Mouse (Mus musculus) 3134 (cell line): Measurements from ENCODE around the gene Syngr3.
A peak's percentile ranks its signal among the peaks of the same experiment; 100 is the strongest.
"Not testable (repeated sequence)": the region's sequence is repeated elsewhere in the genome, so short reads cannot be mapped to it uniquely, and the experiment has no call there.

Source experiments
- DNase-seq: peaks from one replicate; pipeline ENCODE4 v3.0.0-alpha.2; 2011; ENCODE audit warnings: low spot score; ENCODE audit not compliant: insufficient read length; ENCODE audit errors: extremely low read depth

Syngr3 gene

DNA sequence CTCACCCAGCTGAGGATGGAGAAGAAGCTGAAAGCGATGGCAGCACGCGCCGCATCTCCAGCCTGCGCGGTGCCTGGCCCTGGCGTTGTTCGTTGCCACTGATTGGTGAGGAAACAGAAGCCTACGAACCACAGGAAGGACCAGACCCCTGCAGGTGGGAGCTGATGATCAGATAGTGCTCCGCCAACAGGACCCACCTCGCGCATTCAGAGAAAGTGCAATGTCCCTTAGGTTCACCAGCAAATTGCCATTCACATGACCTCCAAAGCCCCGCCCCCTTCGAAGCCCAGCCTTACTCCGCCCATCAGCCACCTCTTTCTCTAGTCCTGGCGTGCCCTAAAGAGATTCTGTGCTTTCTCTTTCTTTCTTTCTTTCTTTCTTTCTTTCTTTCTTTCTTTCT is 3.2 kb downstream of the Syngr3 start:
- no peak for DNase-seq

DNA sequence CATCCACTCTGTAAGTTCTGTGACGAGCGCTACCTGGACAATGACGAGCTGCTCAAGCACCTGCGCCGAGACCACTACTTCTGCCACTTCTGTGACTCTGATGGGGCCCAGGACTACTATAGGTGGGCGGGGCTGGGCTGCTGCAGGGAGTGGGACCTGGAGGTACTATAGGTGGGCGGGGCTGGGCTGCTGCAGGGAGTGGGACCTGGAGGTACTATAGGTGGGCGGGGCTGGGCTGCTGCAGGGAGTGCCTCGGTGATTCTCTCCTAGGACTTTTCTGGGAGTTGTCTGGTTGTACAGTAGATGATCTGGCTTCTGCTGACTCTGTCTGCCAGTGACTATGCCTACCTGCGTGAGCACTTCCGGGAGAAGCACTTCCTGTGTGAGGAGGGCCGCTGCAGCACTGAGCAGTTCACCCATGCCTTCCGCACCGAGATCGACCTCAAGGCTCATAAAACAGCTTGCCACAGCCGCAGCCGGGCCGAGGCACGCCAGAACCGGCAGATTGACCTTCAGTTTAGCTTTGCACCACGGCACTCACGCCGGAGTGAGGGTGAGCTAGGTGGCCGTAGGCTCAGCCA is 12.2 kb downstream of the Syngr3 start:
- DNase-seq, result no peak

DNA sequence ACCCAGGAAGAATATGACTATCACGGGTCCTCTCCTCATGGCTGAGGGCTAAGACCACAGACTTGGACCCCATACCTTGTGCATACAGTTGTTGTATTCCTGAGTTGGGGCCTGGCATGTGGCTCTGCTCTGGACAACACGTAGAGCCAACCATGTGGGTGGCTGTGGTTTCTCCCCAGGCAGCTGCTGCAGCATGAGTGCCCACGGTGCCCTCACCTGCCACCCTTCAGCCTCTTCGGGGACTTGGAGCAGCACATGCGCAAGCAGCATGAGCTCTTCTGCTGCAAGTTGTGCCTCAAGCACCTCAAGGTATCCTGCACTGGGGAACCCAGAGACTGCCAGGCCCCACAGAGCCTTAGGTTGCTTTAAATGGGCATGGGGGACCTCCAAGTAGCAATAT is 12.9 kb downstream of the Syngr3 start:
- no peak for DNase-seq

DNA sequence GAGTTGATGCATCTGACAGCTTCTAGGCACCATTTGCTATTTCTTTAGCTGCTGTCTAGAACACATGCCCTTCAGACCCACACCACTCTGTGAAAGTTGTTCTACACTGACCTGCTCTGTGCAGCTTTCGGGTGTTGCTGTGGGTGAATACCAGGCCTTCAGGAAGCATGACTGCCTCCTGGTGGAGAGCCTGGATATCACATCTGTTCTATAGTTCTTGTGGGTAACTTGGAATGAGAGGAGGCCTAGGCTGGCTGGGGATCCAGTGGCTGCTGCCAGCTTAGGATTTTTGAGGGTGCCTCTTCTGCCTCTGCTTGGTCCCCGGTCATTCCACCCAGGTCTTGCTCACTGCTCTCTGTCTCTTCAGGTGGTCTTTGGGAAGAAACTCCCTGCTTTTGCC is 13.6 kb downstream of the Syngr3 start:
- no peak for DNase-seq

DNA sequence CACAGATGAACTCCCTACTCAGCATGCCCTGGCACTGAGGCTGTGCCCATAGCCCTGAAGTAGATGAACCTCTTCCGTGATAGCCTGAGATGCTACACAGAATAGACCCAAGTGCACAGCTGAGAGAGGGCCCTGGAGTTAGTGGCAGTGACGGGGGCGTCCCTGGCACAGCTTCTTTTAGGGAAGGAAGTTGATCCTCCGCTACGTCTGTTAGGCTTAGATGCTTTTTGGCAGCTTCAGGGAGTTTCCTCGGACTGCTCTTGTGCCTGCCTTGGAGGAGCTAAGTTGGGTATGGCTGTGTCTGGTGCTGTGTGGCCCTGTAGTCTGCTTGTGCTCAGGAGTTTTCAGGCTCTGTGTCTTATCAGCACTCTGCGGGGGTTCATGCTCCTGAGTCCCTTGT is 15.5 kb downstream of the Syngr3 start:
- DNase-seq, result no peak

DNA sequence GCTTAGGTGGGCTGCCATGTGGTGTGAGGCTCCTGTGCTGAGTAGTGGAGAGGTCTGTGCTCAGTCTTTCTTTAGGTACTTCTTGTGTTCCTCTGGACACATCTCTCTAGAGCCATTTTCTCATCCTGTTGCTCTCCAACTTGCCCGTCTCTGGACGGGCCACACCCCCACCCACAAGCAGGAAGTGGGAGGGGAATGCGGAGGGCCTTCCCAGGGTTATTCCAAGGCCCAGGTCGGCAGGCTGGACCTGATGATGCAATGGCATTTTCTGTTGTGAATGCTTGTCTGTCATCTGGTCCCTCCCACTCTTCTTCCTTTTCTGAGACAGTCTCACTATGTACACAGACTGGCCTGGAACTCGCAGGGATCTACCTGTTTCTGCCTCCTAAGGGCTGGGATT is 17.6 kb downstream of the Syngr3 start:
- DNase-seq, result peak; percentile 77

DNA sequence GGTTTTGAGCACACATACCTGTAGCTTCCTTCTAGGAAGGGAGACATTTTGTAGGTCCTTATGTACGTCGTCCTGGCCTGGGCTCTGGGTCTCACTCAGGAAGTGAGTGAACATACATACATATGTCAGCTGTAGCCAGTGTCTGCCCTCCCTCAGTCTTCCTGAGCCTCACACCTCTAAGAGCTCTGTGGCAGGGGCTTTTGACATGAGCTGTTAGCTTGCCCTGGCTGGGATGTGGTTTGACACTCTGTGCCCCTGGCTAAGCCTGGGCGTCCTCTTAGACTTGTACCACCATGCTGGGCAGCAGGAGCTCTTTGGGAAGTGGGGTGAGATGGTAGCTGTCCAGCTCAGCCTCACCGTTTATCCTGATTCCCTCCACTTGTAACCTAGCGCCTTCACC is 18.4 kb downstream of the Syngr3 start:
- no peak for DNase-seq

DNA sequence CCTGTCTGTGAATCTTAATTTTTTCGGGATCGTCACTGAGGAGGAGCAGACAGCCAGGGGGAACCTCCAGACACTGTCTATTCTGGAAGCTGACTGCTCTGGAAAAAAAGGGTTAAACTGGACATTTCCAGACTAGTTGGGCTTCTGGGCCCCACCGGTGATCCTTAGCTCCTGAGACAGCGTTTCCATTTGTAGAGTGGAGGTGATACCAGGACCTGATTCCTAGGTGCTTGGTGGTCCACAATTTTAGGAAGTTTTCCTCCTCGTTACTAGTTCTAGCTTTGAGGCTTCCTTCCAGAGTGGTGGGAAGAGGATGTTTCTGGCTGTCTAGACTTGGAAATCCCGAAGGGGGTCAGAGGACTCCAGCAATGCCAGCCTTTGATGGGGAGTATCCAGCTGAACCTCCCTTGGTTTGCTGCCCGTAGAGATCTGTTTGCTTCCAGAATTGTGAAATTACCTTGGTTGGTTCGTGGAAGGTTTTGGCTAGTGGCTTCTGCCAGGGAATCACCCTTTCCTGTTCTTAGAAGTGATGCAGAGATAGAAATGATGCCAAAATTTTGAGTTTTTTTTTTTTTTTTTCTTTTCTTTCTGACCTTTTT is 19.4 kb downstream of the Syngr3 start:
- no peak for DNase-seq

DNA sequence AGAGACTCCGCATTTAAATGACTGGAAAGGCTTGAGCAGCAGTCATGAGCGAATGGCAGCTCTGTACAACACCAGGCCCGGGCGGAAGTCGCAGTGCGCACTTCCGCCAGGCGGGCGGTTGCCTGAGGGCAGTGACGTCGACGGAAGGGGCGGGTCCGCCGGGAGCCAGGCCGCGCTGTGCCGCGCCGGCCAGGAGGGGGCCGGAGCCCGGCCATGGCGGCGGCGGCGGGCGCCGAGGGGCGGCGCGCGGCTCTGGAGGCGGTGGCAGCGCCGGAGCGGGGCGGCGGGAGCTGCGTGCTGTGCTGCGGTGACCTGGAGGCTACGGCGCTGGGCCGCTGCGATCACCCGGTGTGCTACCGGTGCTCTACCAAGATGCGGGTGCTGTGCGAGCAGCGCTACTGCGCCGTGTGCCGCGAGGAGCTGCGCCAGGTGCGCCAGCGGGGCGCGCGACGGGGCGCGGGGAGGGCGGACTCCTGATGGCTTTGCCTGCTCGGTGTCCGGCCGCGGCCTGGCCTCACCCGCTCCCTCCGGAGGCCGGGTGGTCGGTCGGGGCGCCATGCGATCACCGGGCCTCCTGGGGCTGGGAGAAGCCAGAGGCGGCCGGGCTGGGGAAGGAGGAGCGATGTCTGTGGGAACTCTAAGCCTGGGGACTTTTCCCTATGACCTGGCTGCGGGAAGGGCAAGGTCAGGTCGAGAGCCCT is 20.1 kb downstream of the Syngr3 start, which contains the start of gene Zfp598:
Gene Zfp598 (plus strand): TSS at position 143 of the 701 bp plus-strand sequence.
- DNase-seq, result peak; percentile 91

DNA sequence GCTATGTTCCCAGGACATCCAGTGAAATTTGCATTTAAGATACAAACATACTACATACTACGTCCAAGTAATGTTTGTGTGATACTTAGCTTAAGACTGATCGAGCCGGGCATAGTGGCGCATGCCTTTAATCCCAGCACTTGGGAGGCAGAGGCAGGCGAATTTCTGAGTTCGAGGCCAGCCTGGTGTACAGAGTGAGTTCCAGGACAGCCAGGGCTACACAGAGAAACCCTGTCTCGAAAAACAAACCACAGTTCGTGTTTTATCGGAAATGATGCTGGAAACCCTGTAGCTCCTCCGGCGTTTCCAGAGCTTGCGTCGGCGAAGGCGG is 20.6 kb downstream of the Syngr3 start:
- not testable (repeated sequence) for DNase-seq

DNA sequence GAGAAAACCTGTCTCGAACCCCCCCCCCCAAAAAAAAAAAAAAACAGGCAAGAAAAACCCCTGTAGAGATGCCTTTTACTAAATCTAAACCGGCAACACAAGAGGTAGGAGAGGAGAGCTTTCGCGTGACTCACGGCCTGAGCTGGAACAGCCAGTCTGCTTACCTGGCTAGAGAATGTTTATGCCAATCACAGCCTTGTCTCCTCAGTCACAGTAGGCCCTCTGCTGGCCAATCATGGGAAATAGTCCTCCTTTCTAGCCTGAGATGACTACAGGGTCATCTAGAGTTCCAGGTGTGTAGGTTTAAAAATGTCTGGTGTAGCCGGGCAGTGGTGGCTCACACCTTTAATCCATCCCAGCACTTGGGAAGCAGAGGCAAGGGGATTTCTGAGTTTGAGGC is 22.3 kb downstream of the Syngr3 start:
- no peak for DNase-seq

DNA sequence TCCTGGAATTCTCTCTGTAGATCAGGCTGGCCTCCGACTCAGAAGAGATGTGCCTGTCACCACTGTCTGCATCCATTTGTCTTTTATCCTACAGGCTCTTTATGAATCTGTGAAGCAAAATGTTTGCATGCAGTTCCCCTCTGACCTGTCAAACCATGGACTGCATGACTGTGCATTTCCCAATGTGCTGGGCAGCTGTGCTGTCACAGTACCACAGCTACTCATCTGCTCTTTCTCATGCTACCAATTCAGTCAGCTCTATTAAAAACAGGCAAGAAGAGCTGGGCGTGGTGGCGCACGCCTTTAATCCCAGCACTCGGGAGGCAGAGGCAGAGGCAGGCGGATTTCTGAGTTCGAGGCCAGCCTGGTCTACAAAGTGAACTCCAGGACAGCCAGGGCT is 22.7 kb downstream of the Syngr3 start:
- not testable (repeated sequence) for DNase-seq

DNA sequence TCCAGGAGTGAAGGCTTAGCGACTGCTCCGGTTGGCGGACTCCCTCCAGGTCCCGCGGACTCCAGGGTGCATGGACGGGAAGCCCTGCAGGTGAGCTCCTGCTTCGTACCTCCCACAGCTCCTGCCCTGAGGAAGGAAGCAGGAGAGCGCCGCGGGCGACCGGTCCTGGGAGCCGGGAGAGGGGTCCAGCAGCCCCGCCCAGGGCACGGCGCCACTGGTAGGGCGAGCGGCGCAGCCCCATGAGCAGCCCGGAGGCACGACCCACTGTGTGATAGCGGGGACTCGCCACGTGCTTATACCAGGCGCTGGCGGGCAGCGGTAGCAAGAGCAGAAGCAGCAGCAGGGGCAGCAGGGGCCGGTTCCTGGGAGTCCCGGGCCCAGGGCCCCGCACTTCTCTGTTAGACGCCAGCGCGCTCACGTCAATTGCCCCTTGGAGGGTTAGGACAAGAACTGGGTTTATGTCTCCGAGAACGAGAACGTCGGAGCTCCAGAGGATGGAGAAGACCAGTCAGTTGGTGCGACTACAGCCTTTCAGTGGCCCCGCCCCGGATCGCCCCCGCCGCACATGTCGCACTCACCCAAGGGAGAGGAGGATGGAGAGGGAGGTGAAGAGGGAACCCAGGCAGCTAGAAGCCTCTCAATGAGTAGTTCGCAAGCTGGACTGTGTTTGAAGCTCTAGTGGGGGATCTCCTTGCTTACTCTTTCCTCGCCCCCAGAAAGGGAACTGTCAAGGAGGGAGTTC is 31.6 kb downstream of the Syngr3 start, which contains the start of gene Npw:
Gene Npw (minus strand): TSS at position 441 of the 742 bp plus-strand sequence.
- DNase-seq, result no peak

DNA sequence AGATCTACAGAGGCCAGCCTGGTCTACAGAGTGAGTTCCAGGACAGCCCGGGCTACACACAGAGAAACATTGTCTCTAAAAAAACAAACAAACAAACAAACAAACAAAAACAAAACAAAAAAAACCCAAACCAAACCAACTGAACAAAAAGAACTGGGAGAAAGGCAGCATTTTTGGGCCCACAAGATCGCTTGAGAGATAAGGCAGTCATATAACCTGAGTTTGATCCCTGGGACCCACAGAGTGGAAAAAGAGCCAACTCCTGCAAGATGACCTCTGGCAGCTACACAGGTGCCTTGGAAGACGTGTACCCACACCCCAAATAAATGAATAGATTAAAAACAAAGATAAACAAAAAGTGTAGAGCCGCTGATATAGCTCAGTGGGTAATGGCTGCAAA is 34.8 kb downstream of the Syngr3 start:
- no peak for DNase-seq

DNA sequence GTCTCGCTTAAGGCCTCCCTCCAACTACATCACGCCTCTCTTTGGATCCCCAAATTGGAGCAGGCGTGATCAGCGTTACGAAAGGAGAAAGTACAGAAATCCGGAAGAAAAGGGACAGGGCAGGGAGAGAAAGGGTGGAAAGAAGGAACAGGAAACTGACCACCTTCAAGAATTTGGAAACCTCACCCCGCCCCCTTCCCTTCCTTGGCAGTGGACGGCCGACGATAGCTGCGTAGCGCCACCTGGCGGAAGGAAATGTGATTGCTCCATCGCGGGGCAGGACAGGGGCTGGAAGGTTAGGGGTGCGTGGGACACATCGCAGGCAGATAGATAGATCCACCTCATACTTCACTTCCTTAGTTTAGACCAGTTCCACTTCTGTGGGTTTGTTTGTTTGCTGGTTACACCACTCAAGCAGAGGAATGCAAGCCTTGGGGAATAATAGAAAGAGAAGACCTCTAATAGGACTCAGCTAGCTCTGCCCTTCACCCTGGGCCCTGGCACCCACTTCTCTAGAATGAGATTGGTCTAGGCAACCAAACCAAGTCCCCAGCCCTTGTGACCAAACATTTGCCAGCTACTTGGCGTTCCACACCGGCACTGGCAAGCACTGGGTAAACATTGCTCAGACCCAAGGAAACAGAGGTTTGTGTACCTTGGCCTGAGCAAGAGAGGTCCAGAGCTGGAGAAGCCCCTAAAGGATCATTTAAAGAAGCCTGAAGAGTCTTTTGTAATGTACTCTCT is 35.6 kb downstream of the Syngr3 start:
- no peak for DNase-seq

DNA sequence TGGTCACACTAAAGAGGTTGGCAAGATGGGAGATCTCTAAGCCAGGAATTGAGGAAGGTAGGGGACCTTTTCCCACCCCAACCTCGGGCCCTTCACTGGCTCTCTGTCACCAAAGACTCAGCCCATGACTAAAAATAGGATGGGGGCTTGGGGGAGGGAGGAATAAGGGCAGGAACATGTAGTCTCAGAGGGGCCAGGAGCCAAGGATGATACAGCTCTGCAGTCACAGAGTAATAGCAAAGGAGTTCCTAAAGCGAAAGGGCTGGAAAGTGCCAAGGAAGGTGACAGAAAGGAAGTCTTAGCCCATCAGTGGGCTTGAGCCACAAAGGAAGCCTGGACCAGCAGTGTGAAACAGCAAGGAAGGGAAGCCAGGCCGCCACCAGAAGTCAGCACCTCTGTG is 37.9 kb downstream of the Syngr3 start:
- DNase-seq, result no peak

DNA sequence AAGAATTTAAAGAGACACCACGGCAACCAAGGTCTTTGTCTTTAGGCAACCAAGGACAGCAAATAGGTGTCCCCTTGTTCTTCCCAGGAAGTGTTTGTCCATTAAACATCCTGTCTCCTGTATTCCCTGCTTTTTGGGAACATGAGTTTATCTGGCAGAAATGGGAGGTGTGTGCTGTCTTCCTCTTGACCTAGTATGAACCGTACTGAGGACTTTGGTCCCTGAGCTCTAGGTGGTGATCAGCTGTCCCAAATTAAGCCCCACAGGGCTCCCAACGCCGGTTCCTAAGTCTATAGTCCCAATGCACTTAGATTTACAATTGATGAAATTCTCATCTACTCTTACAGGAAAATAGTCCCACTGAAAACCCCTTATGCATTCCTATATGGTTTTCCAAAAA is 39.0 kb downstream of the Syngr3 start:
- no peak for DNase-seq

DNA sequence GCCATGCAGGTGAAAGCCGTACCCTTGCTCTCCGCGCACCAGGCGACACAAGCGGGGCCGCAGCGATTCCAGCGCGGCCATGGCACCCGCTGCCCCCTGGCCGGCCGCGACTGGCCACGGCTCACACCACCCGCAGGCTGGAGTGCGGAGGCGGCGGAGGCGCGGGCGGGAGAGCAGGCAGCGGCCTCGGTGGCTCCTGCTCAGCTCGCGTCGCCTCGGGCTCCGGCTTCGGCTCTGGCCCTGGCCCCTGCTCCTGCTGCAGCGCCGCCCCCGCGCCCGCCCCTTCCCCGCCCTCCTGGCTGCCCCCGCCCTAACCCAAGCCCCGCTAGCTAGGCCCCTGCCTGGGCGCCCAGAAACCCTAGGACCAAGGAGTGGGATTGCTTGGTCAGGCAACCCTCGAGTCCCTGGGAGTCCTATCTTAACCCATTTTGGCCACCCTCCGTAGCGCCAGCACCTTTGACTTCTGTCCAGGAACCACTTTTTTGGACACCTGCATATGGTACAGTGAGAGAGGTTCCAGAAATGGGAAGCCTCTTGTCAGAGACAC is 39.6 kb downstream of the Syngr3 start, which contains the start of gene Slc9a3r2:
Gene Slc9a3r2 (minus strand): TSS at position 258 of the 547 bp plus-strand sequence.
- no peak for DNase-seq

DNA sequence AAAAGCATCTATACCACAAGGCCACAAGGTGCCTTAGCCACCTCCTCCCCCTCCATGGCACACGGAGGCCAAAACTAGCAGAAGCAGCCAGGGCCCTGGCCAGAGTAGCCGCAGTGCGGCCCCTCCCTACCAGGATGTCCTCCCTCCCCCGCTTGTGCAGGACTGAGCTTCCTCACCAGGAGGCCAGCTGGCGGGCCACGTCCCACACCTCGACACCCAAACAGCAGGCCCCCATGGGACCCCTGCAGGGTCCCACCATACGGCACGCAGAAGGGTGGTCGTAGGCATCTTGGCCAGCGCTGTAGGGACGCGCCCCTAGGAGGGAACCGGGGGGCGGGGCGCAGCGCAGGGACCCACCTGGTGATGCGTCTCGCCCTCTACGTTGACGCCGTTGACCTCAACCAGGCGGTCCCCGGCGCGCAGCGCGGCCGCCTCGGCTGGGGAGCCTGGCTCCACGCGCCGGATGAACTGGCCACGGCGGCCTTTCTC is 40.1 kb downstream of the Syngr3 start:
- DNase-seq, result no peak

DNA sequence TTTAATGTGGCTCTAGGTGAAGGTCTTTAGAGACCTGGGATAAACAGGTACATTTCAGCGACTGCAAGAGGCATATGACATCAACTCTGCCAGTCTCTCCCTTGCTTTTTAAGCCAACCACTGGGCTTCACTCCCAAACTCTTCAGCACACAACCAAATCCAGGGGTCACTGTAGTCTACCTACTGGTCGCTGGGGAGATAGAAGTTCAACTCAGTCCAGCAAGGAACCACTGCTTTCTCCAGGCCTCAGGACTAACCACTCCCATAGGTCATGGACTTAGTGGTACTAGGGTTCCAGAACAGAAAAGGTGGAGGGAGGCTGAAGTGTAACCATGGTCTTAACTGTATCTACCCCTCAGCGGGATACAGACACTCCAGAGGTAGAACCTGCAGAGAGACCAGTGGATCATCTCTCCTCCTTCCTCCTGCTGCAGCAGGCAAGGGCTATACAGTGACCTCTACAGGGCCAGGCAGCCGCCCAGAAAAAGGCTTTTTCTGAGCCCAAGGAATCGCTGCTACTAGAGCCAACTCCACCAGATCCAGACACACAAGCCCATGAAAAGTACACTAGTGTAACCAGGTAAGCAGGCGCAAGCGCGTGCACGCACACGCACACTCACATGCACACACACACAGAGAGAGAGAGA is 40.9 kb downstream of the Syngr3 start:
- DNase-seq, result no peak
